Mouse (Mus musculus) liver, embryonic 14.5 days (tissue): ENCODE measurements around the gene Fbxo24. TPM values are rescaled to one million over a fixed set of nuclear protein-coding genes. Genes with fewer than 3 reads are reported as not detected.
A peak's percentile ranks its signal among the peaks of the same experiment; 100 is the strongest.

Source experiments
- ATAC-seq: fragments of 200-750 bp; cut with Nextera tagmentation; 2 replicates; pipeline ENCODE4 v1.8.0; 2017; ENCODE audit warnings: moderate number of reproducible peaks, mild to moderate bottlenecking, moderate library complexity; ENCODE audit not compliant: insufficient read depth
- DNase-seq, 3 experiments: peaks; one replicate each; pipeline ENCODE4 v3.0.0-alpha.2; 2012 to 2013; ENCODE audit warnings: low read depth in 3 of 3, low spot score in 3 of 3
- H3K27ac ChIP-seq: fragments of 300-500 bp; sonication (generic); 2 replicates; pipeline ENCODE4 v1.5.1; 2014; ENCODE audit warnings: moderate library complexity, mild to moderate bottlenecking, control low read depth, inconsistent platforms
- H3K27me3 ChIP-seq: fragments of 300-500 bp; sonication (generic); 2 replicates; pipeline ENCODE4 v1.6.1; 2014; ENCODE audit warnings: mild to moderate bottlenecking, low read length, moderate library complexity; ENCODE audit not compliant: control insufficient read depth, insufficient read depth
- H3K36me3 ChIP-seq: fragments of 300-500 bp; sonication (generic); replicated peaks from 2 replicates; pipeline ENCODE4 v1.6.1; 2014; ENCODE audit warnings: low read depth; ENCODE audit not compliant: control insufficient read depth, insufficient read depth
- H3K4me1 ChIP-seq, 2 experiments: fragments of 200-500 bp in 1 of 2; fragments of 300-500 bp in 1 of 2; sonication (generic) in 1 of 2; replicated peaks; 2 replicates each; pipeline ENCODE4 v1.6.1; 2012 to 2014; ENCODE audit warnings: antibody characterized with exemption in 1 of 2, inconsistent platforms in 1 of 2, low read length in 1 of 2; ENCODE audit not compliant: control insufficient read depth in 2 of 2, insufficient read depth in 2 of 2
- H3K4me2 ChIP-seq: fragments of 300-500 bp; sonication (generic); 2 replicates; pipeline ENCODE4 v1.6.1; 2014; ENCODE audit warnings: low read depth, mild to moderate bottlenecking, control low read depth, moderate library complexity
- H3K4me3 ChIP-seq, 2 experiments: fragments of 200-500 bp in 1 of 2; fragments of 300-500 bp in 1 of 2; sonication (generic) in 1 of 2; 2 replicates each; pipeline ENCODE4 v1.5.1; 2012 to 2014; ENCODE audit warnings: low read depth in 2 of 2, low read length in 2 of 2, mild to moderate bottlenecking in 2 of 2, control low read depth in 1 of 2, inconsistent platforms in 1 of 2, moderate library complexity in 1 of 2; ENCODE audit not compliant: insufficient read depth in 1 of 2
- H3K9ac ChIP-seq: fragments of 300-500 bp; sonication (generic); replicated peaks from 2 replicates; pipeline ENCODE4 v1.6.1; 2014; ENCODE audit warnings: mild to moderate bottlenecking, control low read depth, moderate library complexity
- H3K9me3 ChIP-seq: fragments of 300-500 bp; sonication (generic); 2 replicates; pipeline ENCODE4 v1.6.1; 2016; ENCODE audit warnings: low read length, mixed read lengths; ENCODE audit not compliant: control insufficient read depth
- CTCF ChIP-seq: IDR thresholded peaks from 2 replicates; pipeline ENCODE4 v1.5.1; 2016; ENCODE audit warnings: antibody characterized with exemption, low read depth, control low read depth
- EP300 ChIP-seq: IDR thresholded peaks from 2 replicates; pipeline ENCODE4 v1.6.1; 2016; ENCODE audit warnings: antibody characterized with exemption, low read depth
- WGBS: fragments of 180-500 bp; shearing (Covaris S2); extraction: QIAGEN DNeasy Blood & Tissue Kit; methylation state at CpG from one replicate; pipeline ENCODE4 v1.1.7; 2014; ENCODE audit not compliant: insufficient replicate concordance; 5-methylcytosine and 5-hydroxymethylcytosine counted together
- polyA plus RNA-seq, 2 experiments: library from polyadenylated mRNA; depleted of rRNA in 1 of 2; stranded (reverse) in 1 of 2; unstranded in 1 of 2; fragments of >200 nt; fragmentation: Nextera tagmentation in 1 of 2; extraction: Ambion mirVana in 1 of 2; gene quantifications; 2 replicates each; pipeline versions ENCODE4 v1.2.1 to v1.2.3; 2012 to 2014

The Fbxo24 gene
- polyA plus RNA-seq, 2 experiments, result 0.02 to 0.05 TPM

- DNase-seq (no peak), ATAC-seq (no peak)
- no peaks in the 10 kb centered on the region for H3K36me3 ChIP-seq
- peaks cover under 1 to 5% of the 10 kb centered on the region in 2 experiments; a peak in 3 of 4 replicates for H3K4me1 ChIP-seq
- H3K9me3 ChIP-seq, result no peaks in the 10 kb centered on the region
- peak overlapping the region; percentile 27 for H3K4me2 ChIP-seq
- TF ChIP-seq CTCF (no peak), EP300 (no peak)
- no peak overlapping the region for H3K27ac ChIP-seq
- no peak overlapping the region for H3K9ac ChIP-seq
- H3K27me3 ChIP-seq, result no peaks in the 10 kb centered on the region
- WGBS, result 31% methylated on average over 6 of the region's 6 CpGs
- no peak overlapping the region for H3K4me3 ChIP-seq
Measured at GRCm38 (mm10) chr5:137611245-137611602, 17.6 kb downstream of the Fbxo24 start.

DNA sequence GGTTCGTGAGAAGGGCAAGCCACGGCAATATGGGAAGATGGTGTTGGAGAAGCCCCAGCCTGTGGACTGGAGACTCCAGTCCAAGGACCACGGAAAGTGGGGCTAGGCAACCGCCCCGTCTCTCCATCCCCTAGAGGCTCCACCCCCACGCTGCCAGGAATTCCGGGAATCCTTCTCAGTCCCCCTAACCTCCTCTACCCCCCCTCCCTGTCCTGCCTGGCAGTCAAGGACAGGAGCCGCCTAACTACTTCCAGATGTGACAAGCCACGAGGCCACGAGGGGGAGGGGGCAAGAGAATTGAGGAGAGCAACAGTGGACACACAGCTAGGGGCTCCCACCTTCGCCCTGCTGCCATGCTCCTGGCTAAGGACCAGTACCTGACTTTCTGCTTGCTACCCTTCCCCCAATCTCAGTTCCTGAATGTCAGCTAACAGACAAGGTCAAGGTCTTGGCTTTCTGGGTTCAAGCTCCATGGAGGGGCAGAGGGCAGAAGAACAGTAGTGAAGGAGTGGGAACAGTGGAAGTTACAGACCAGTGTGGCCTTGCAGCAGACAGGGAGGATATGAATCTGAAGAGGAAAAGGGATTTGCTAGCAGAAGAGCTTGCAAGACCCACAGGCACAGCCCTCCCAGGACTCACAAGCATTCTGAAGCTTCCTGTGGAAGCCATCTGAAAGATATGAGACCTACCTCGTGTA lies 18.1 kb downstream of the Fbxo24 start:
- H3K4me1 ChIP-seq, result peaks cover 4 to 5% of the 10 kb centered on the region in 2 experiments; a peak in 3 of 4 replicates
- ATAC-seq (no peak), DNase-seq (no peak)
- H3K27me3 ChIP-seq, result no peaks in the 10 kb centered on the region
- no peak overlapping the region for H3K27ac ChIP-seq
- 32% methylated on average over 12 of the region's 12 CpGs for WGBS
- no peak for TF ChIP-seq CTCF
- no peak for TF ChIP-seq EP300
- no peaks in the 10 kb centered on the region for H3K36me3 ChIP-seq
- H3K9ac ChIP-seq, result no peak overlapping the region
- H3K4me2 ChIP-seq, result peak overlapping the region; percentile 27
- peak overlapping the region in 1 of 2 experiments; percentile 29; a peak in 2 of 4 replicates for H3K4me3 ChIP-seq
- no peaks in the 10 kb centered on the region for H3K9me3 ChIP-seq

DNA sequence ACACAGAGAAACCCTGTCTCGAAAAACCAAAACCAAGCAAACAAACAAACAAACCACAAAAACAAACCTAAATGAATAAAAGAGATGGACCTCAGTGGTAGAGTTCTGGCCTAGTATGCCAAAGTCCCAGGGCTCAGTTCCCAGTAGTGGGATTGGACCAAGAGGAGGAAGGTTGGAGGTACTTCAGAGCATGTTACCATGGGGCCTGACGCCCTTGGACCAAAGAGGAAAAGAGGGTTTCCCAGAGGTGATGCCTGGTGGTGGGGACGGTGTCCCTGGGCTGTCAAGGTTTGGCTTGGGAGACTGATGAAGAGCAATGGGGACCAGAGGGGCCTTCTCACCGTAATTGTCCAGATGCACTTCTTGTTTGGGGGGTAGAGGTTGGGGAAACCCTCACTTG lies 18.7 kb downstream of the Fbxo24 start:
- Histone ChIP-seq H3K27me3 (no peaks in the 10 kb centered on the region), H3K9me3 (no peaks in the 10 kb centered on the region), H3K4me3 (peak overlapping the region in 1 of 2 experiments; percentile 29; a peak in 2 of 4 replicates), H3K9ac (no peak overlapping the region), H3K27ac (no peak overlapping the region), H3K36me3 (no peaks in the 10 kb centered on the region), H3K4me2 (no peak overlapping the region; the same call in 1 of the 2 replicates), H3K4me1 (peaks cover 10 to 11% of the 10 kb centered on the region in 2 experiments)
- DNase-seq (no peak), ATAC-seq (no peak)
- TF ChIP-seq CTCF, result no peak
- TF ChIP-seq EP300, result no peak
- WGBS, result 71% methylated on average over 4 of the region's 4 CpGs

DNA sequence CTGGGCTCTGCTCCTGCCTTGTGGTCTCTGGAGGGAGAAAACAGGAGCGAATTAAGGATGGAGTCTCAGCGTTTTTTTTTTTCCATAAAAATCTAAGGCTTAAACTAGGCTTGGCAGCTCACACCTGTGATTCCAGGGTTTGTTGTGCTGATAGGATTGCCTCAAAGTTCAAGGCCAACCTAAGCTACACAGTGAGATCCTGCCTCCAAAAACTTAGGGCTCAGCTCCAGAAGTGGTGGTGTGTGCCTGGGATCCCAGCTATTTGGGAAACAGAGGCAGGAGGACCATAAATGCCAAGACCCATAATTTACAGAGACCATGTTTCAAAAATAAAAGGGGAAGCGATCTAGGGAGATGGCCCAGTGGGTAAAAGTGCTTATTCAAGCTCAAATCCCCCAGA lies 19.5 kb downstream of the Fbxo24 start:
- H3K4me2 ChIP-seq, result no peak overlapping the region
- no peak overlapping the region for H3K27ac ChIP-seq
- no peak for ATAC-seq
- H3K9ac ChIP-seq, result no peak overlapping the region
- DNase-seq, result no peak
- H3K9me3 ChIP-seq, result no peaks in the 10 kb centered on the region
- no peak for TF ChIP-seq CTCF
- no peak for TF ChIP-seq EP300
- H3K4me3 ChIP-seq, result no peak overlapping the region
- H3K36me3 ChIP-seq, result no peaks in the 10 kb centered on the region
- H3K27me3 ChIP-seq, result no peaks in the 10 kb centered on the region
- H3K4me1 ChIP-seq, result peaks cover 12 to 14% of the 10 kb centered on the region in 2 experiments
- 70% methylated on average over 3 of the region's 3 CpGs for WGBS

- no peak overlapping the region for H3K27ac ChIP-seq
- H3K4me1 ChIP-seq, result peaks cover 12 to 14% of the 10 kb centered on the region in 2 experiments
- ATAC-seq, result no peak
- no peak overlapping the region for H3K4me3 ChIP-seq
- H3K4me2 ChIP-seq, result no peak overlapping the region
- no peak for DNase-seq
- 48% methylated on average over 23 of the region's 23 CpGs for WGBS
- H3K9ac ChIP-seq, result no peak overlapping the region
- no peaks in the 10 kb centered on the region for H3K9me3 ChIP-seq
- TF ChIP-seq CTCF (no peak), EP300 (no peak)
- H3K27me3 ChIP-seq, result no peaks in the 10 kb centered on the region
- no peaks in the 10 kb centered on the region for H3K36me3 ChIP-seq
Measured at GRCm38 (mm10) chr5:137608654-137609190, 20.1 kb downstream of the Fbxo24 start.
